Mouse (Mus musculus) stomach, adult 2 months (tissue): Measurements from ENCODE around the gene Gm17175. TPM values are rescaled to one million over a fixed set of nuclear protein-coding genes. Genes with fewer than 3 reads are reported as not detected.

ENCODE experiments used
- polyA plus RNA-seq: library from polyadenylated mRNA; depleted of rRNA; stranded (reverse); fragments of >200 nt; gene quantifications from 2 replicates; pipeline ENCODE4 v1.2.3, GENCODE M21; 2012; rRNA removed

Gene Gm17175
- polyA plus RNA-seq: not detected in 2 replicates

GRCm38 (mm10) chr14:51573963-51574362 is at the start of gene Gm17175:
Gene Gm17175, minus strand, starts transcription at chr14:51574063.

DNA sequence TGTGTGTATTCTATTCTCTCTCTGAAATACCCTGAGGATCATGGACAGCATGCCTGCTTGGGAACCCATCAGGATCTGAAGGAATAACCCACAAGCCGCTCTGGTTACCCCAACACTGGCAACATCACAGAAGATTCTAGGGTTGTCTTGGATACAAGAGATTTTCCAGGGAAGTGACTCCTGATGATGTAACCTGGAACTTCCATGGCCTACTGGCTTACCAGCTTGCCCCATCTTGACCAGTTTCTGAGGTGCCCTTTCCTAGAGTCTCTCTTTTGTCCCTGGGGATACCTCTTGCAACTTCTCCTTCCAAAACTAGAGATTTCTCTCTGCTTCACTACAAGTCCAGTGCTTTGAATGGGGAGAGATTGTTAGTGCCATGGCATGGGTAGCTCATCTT is 37.3 kb upstream of the Gm17175 start, which contains the start of gene Gm17078:
Gene Gm17078 (minus strand): TSS at position 101 of the 400 bp plus-strand sequence.

GRCm38 (mm10) chr14:51592039-51592438 is 18.2 kb upstream of the Gm17175 start, which contains the start of gene Gm17174:
Gene Gm17174, minus strand, starts transcription at chr14:51592139.

GRCm38 (mm10) chr14:51552490-51552889 is 21.4 kb downstream of the Gm17175 start, which contains the start of gene Gm5622:
Gene Gm5622, plus strand, starts transcription at chr14:51552790.

Other genes with a start within 250 kb of the Gm17175 start
- not detected in 2 replicates for gene Gm7247, start 212.3 kb downstream of the Gm17175 start, polyA plus RNA-seq
- gene Vmn2r88, start 163.2 kb downstream of the Gm17175 start, polyA plus RNA-seq: not detected in 2 replicates
- not detected in 2 replicates for gene Vmn2r89, start 122.2 kb downstream of the Gm17175 start, polyA plus RNA-seq
- not detected in 2 replicates for gene Gm5622, start 21.3 kb downstream of the Gm17175 start, polyA plus RNA-seq
- gene Gm17174, start 18.1 kb upstream of the Gm17175 start, polyA plus RNA-seq: not detected in 2 replicates
- gene Gm17078, start 37.2 kb upstream of the Gm17175 start, polyA plus RNA-seq: not detected in 2 replicates
- gene Gm4181, start 61.6 kb upstream of the Gm17175 start, polyA plus RNA-seq: not detected in 2 replicates
- not detected in 2 replicates for gene Gm17079, start 121.4 kb upstream of the Gm17175 start, polyA plus RNA-seq
- not detected in 2 replicates for gene Gm5800, start 143.1 kb upstream of the Gm17175 start, polyA plus RNA-seq
- gene Ang4, start 199.5 kb upstream of the Gm17175 start, polyA plus RNA-seq: not detected in 2 replicates
- gene AY358078, start 226.0 kb upstream of the Gm17175 start, polyA plus RNA-seq: not detected in 2 replicates